Mouse (Mus musculus) frontal cortex, postnatal 36 days (tissue): ENCODE measurements around the gene Dus1l.
"Not testable (repeated sequence)": the region's sequence is repeated elsewhere in the genome, so short reads cannot be mapped to it uniquely, and the experiment has no call there.

Experiments used
- DNase-seq, 2 experiments: peaks; one replicate each; pipeline ENCODE4 v3.0.0; 2022; ENCODE audit warnings: low spot score in 2 of 2

Gene Dus1l

GRCm38 (mm10) chr11:120795756-120796613 is at the start of gene Dus1l:
Gene Dus1l, minus strand, starts transcription at chr11:120796403.
- peak; percentile 98 to 99 for DNase-seq

- no peak for DNase-seq
Measured at GRCm38 (mm10) chr11:120844329-120844728, 48.1 kb upstream of the Dus1l start.

GRCm38 (mm10) chr11:120833555-120834280 is 37.5 kb upstream of the Dus1l start:
- DNase-seq: no peak

- not testable (repeated sequence) for DNase-seq
Measured at GRCm38 (mm10) chr11:120832962-120833361, 36.8 kb upstream of the Dus1l start.

- no peak for DNase-seq
Measured at GRCm38 (mm10) chr11:120831659-120832440, 35.6 kb upstream of the Dus1l start.

- DNase-seq: no peak
Measured at GRCm38 (mm10) chr11:120830686-120831085, 34.5 kb upstream of the Dus1l start.

- no peak for DNase-seq
Measured at GRCm38 (mm10) chr11:120829757-120830532, 33.7 kb upstream of the Dus1l start.

GRCm38 (mm10) chr11:120828416-120828815 is 32.2 kb upstream of the Dus1l start:
- DNase-seq: no peak

GRCm38 (mm10) chr11:120826016-120826953 is 30.1 kb upstream of the Dus1l start:
- DNase-seq: no peak

- DNase-seq: no peak
Measured at GRCm38 (mm10) chr11:120825289-120825863, 29.2 kb upstream of the Dus1l start.

- DNase-seq: no peak
Measured at GRCm38 (mm10) chr11:120824787-120825288, 28.6 kb upstream of the Dus1l start.

- DNase-seq: peak; percentile 97 to 98
Measured at GRCm38 (mm10) chr11:120823956-120824786, 28.0 kb upstream of the Dus1l start, which contains the start of gene Fasn. Gene Fasn, minus strand, starts transcription at chr11:120824547.

GRCm38 (mm10) chr11:120823551-120823947 is 27.3 kb upstream of the Dus1l start:
- DNase-seq: no peak

GRCm38 (mm10) chr11:120822831-120823550 is 26.8 kb upstream of the Dus1l start:
- no peak for DNase-seq

- no peak for DNase-seq
Measured at GRCm38 (mm10) chr11:120822321-120822720, 26.1 kb upstream of the Dus1l start.

GRCm38 (mm10) chr11:120821076-120821922 is 25.1 kb upstream of the Dus1l start:
- DNase-seq: no peak

GRCm38 (mm10) chr11:120820546-120820945 is 24.3 kb upstream of the Dus1l start:
- DNase-seq: no peak
